Mouse (Mus musculus): Measurements from ENCODE around the gene Cdh4. TPM values are rescaled to one million over a fixed set of nuclear protein-coding genes. Genes with fewer than 3 reads are reported as not detected.

Cdh4 gene
- polyA plus RNA-seq, 1 experiment: 0.36 TPM

- Histone ChIP-seq H3K27me3 (ENCODE audit: control insufficient read depth, insufficient read depth, low read length) (no peaks in the 10 kb centered on the region), H3K4me3 (ENCODE audit: control insufficient read depth, low read depth, low read length) (no peak overlapping the region), H3K4me1 (ENCODE audit: control insufficient read depth, insufficient read depth, low read length) (peaks cover 8% of the 10 kb centered on the region), H3K27ac (ENCODE audit: control insufficient read depth, insufficient read depth, low read depth, low read length) (no peak overlapping the region), H3K36me3 (ENCODE audit: control insufficient read depth, insufficient read depth, low read length) (no peaks in the 10 kb centered on the region)
- no peak for TF ChIP-seq CTCF (IDR thresholded peaks at IDR 0.05; ENCODE audit: control insufficient read depth, insufficient read depth, insufficient replicate concordance, low read depth, low read length)
- TF ChIP-seq POLR2A (IDR thresholded peaks at IDR 0.05; ENCODE audit: control insufficient read depth, low read depth, low read length): no peak
Observed at GRCm38 (mm10) chr2:179415892-179416403, 26.3 kb upstream of the Cdh4 start.

- Histone ChIP-seq H3K4me3 (ENCODE audit: control insufficient read depth, low read depth, low read length) (no peak overlapping the region), H3K4me1 (ENCODE audit: control insufficient read depth, insufficient read depth, low read length) (peaks cover 8% of the 10 kb centered on the region), H3K27me3 (ENCODE audit: control insufficient read depth, insufficient read depth, low read length) (no peaks in the 10 kb centered on the region), H3K36me3 (ENCODE audit: control insufficient read depth, insufficient read depth, low read length) (no peaks in the 10 kb centered on the region), H3K27ac (ENCODE audit: control insufficient read depth, insufficient read depth, low read depth, low read length) (no peak overlapping the region)
- TF ChIP-seq CTCF (IDR thresholded peaks at IDR 0.05; ENCODE audit: control insufficient read depth, insufficient read depth, insufficient replicate concordance, low read depth, low read length): no peak
- no peak for TF ChIP-seq POLR2A (IDR thresholded peaks at IDR 0.05; ENCODE audit: control insufficient read depth, low read depth, low read length)
Observed at GRCm38 (mm10) chr2:179416587-179417227, 25.5 kb upstream of the Cdh4 start.

- TF ChIP-seq CTCF (IDR thresholded peaks at IDR 0.05; ENCODE audit: control insufficient read depth, insufficient read depth, insufficient replicate concordance, low read depth, low read length) (no peak), POLR2A (IDR thresholded peaks at IDR 0.05; ENCODE audit: control insufficient read depth, low read depth, low read length) (no peak)
- H3K4me1 ChIP-seq (ENCODE audit: control insufficient read depth, insufficient read depth, low read length): no peaks in the 10 kb centered on the region
- H3K36me3 ChIP-seq (ENCODE audit: control insufficient read depth, insufficient read depth, low read length): no peaks in the 10 kb centered on the region
- no peaks in the 10 kb centered on the region for H3K27me3 ChIP-seq (ENCODE audit: control insufficient read depth, insufficient read depth, low read length)
- H3K27ac ChIP-seq (ENCODE audit: control insufficient read depth, insufficient read depth, low read depth, low read length): no peak overlapping the region
- H3K4me3 ChIP-seq (ENCODE audit: control insufficient read depth, low read depth, low read length): no peak overlapping the region
Observed at GRCm38 (mm10) chr2:179425602-179426001, 16.6 kb upstream of the Cdh4 start.

GRCm38 (mm10) chr2:179428889-179429288 lies 13.3 kb upstream of the Cdh4 start:
- H3K4me3 ChIP-seq (ENCODE audit: control insufficient read depth, low read depth, low read length): no peak overlapping the region
- TF ChIP-seq POLR2A (IDR thresholded peaks at IDR 0.05; ENCODE audit: control insufficient read depth, low read depth, low read length) (no peak), CTCF (IDR thresholded peaks at IDR 0.05; ENCODE audit: control insufficient read depth, insufficient read depth, insufficient replicate concordance, low read depth, low read length) (no peak)
- H3K4me1 ChIP-seq (ENCODE audit: control insufficient read depth, insufficient read depth, low read length): no peaks in the 10 kb centered on the region
- H3K36me3 ChIP-seq (ENCODE audit: control insufficient read depth, insufficient read depth, low read length): no peaks in the 10 kb centered on the region
- H3K27ac ChIP-seq (ENCODE audit: control insufficient read depth, insufficient read depth, low read depth, low read length): no peak overlapping the region
- no peaks in the 10 kb centered on the region for H3K27me3 ChIP-seq (ENCODE audit: control insufficient read depth, insufficient read depth, low read length)

DNA sequence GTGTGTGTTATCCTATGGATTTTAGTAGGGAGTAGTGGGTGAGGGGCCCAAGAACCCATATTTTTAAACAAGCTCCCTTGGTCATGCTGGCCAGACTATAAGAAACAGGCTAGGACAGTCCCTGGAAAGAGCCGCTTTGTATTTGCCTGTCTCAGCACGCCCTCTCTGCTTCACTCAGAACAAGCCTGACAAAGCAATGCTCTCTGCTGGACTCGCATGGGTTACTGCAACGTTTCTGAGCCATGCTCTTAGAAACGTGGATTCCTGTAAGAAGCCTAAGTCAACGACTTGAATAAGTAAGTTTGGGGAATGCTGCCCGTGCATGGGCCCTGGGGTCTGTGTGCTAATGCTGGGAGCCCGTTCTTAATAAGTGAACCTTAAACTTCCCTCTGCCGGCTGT lies 2.1 kb upstream of the Cdh4 start:
- no peaks in the 10 kb centered on the region for H3K36me3 ChIP-seq (ENCODE audit: control insufficient read depth, insufficient read depth, low read length)
- no peak overlapping the region for H3K27ac ChIP-seq (ENCODE audit: control insufficient read depth, insufficient read depth, low read depth, low read length)
- H3K27me3 ChIP-seq (ENCODE audit: control insufficient read depth, insufficient read depth, low read length): no peaks in the 10 kb centered on the region
- TF ChIP-seq POLR2A (IDR thresholded peaks at IDR 0.05; ENCODE audit: control insufficient read depth, low read depth, low read length) (no peak), CTCF (IDR thresholded peaks at IDR 0.05; ENCODE audit: control insufficient read depth, insufficient read depth, insufficient replicate concordance, low read depth, low read length) (no peak)
- no peak overlapping the region for H3K4me3 ChIP-seq (ENCODE audit: control insufficient read depth, low read depth, low read length)
- H3K4me1 ChIP-seq (ENCODE audit: control insufficient read depth, insufficient read depth, low read length): peaks cover 17% of the 10 kb centered on the region

- Histone ChIP-seq H3K4me3 (ENCODE audit: control insufficient read depth, low read depth, low read length) (no peak overlapping the region), H3K36me3 (ENCODE audit: control insufficient read depth, insufficient read depth, low read length) (no peaks in the 10 kb centered on the region), H3K4me1 (ENCODE audit: control insufficient read depth, insufficient read depth, low read length) (peaks cover 17% of the 10 kb centered on the region), H3K27ac (ENCODE audit: control insufficient read depth, insufficient read depth, low read depth, low read length) (no peak overlapping the region), H3K27me3 (ENCODE audit: control insufficient read depth, insufficient read depth, low read length) (no peaks in the 10 kb centered on the region)
- TF ChIP-seq CTCF (IDR thresholded peaks at IDR 0.05; ENCODE audit: control insufficient read depth, insufficient read depth, insufficient replicate concordance, low read depth, low read length) (no peak), POLR2A (IDR thresholded peaks at IDR 0.05; ENCODE audit: control insufficient read depth, low read depth, low read length) (no peak)
Observed at GRCm38 (mm10) chr2:179441086-179441485, 1.1 kb upstream of the Cdh4 start.

- H3K36me3 ChIP-seq (ENCODE audit: control insufficient read depth, insufficient read depth, low read length): no peaks in the 10 kb centered on the region
- peaks cover 17% of the 10 kb centered on the region for H3K4me1 ChIP-seq (ENCODE audit: control insufficient read depth, insufficient read depth, low read length)
- H3K27me3 ChIP-seq (ENCODE audit: control insufficient read depth, insufficient read depth, low read length): no peaks in the 10 kb centered on the region
- H3K4me3 ChIP-seq (ENCODE audit: control insufficient read depth, low read depth, low read length): peak overlapping the region; percentile 79
- no peak for TF ChIP-seq CTCF (IDR thresholded peaks at IDR 0.05; ENCODE audit: control insufficient read depth, insufficient read depth, insufficient replicate concordance, low read depth, low read length)
- TF ChIP-seq POLR2A (IDR thresholded peaks at IDR 0.05; ENCODE audit: control insufficient read depth, low read depth, low read length): no peak
- H3K27ac ChIP-seq (ENCODE audit: control insufficient read depth, insufficient read depth, low read depth, low read length): no peak overlapping the region
Observed at GRCm38 (mm10) chr2:179441717-179442116, 514 bp upstream of the Cdh4 start.

All from testis, adult 2 months (tissue).